Mouse (Mus musculus): ENCODE data around the gene Praf2. TPM values are rescaled to one million over a fixed set of nuclear protein-coding genes. Genes with fewer than 3 reads are reported as not detected.

The Praf2 gene
- polyA plus RNA-seq, 1 experiment from 2014 or later: 85.4 TPM

DNA sequence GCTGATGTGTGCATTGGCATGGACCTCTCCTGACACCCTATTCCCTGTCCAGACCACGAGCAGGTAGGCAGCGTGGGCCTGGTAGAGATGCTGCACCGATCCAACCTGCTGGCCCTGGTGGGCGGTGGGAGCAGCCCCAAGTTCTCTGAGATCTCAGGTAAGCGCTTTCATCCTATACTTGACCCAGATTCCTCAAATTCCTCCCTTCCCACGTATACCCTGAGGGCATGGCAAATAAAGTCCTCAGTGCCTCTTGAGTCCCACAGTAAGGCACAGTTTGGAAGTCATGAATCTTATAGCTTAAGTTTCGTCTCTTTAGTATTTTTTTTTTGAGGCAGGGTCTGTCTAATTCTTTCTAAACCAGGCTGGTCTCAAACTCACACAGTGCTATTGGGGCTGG lies 4.1 kb upstream of the Praf2 start:
- H3K4me3 ChIP-seq (ENCODE audit: low read depth, low read length): no peak overlapping the region
- no peak overlapping the region for H3K27ac ChIP-seq (replicated peaks; ENCODE audit: low read depth, low read length)
- ATAC-seq (replicated peaks; ENCODE audit: insufficient number of reproducible peaks, low FRiP score, low TSS enrichment, low read depth): no peak
- no peaks in the 10 kb centered on the region for H3K36me3 ChIP-seq (replicated peaks; ENCODE audit: control insufficient read depth, insufficient read depth, low read depth, low read length)
- H3K4me1 ChIP-seq (ENCODE audit: control insufficient read depth, insufficient read depth, low read length): no peaks in the 10 kb centered on the region
- no peaks in the 10 kb centered on the region for H3K9me3 ChIP-seq (replicated peaks; ENCODE audit: control insufficient read depth, low read length)
- H3K27me3 ChIP-seq (ENCODE audit: control insufficient read depth, insufficient read depth, low read length): no peaks in the 10 kb centered on the region
- H3K4me2 ChIP-seq (ENCODE audit: low read depth, low read length): no peak overlapping the region
- 83% methylated on average over 7 of the region's 7 CpGs for WGBS
- DNase-seq (ENCODE audit: low spot score): no peak
- no peak overlapping the region for H3K9ac ChIP-seq (replicated peaks; ENCODE audit: low read length)

DNA sequence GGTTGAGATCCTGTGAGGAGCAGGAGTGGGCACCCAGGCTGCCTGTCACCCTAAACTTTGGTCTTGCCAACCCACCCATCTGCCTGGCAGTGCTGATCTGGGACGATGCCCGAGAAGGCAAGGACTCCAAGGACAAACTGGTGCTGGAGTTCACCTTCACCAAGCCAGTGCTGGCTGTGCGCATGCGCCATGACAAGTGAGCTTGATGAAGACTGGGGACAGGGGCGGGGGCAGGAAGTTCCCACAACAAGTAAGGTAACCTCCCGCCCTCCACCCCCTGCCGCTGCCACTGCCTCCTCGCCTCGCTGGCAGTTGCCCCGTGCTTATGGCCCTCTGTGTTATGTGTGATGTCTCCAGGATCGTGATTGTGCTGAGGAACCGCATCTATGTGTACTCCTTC lies 2.4 kb upstream of the Praf2 start:
- no peak overlapping the region for H3K9ac ChIP-seq (replicated peaks; ENCODE audit: low read length)
- H3K27ac ChIP-seq (replicated peaks; ENCODE audit: low read depth, low read length): no peak overlapping the region
- 82% methylated on average over 12 of the region's 12 CpGs for WGBS
- H3K4me3 ChIP-seq (ENCODE audit: low read depth, low read length): no peak overlapping the region
- H3K27me3 ChIP-seq (ENCODE audit: control insufficient read depth, insufficient read depth, low read length): no peaks in the 10 kb centered on the region
- H3K4me2 ChIP-seq (ENCODE audit: low read depth, low read length): no peak overlapping the region
- ATAC-seq (replicated peaks; ENCODE audit: insufficient number of reproducible peaks, low FRiP score, low TSS enrichment, low read depth) (no peak), DNase-seq (ENCODE audit: low spot score) (no peak)
- no peaks in the 10 kb centered on the region for H3K36me3 ChIP-seq (replicated peaks; ENCODE audit: control insufficient read depth, insufficient read depth, low read depth, low read length)
- no peaks in the 10 kb centered on the region for H3K9me3 ChIP-seq (replicated peaks; ENCODE audit: control insufficient read depth, low read length)
- H3K4me1 ChIP-seq (ENCODE audit: control insufficient read depth, insufficient read depth, low read length): no peaks in the 10 kb centered on the region

DNA sequence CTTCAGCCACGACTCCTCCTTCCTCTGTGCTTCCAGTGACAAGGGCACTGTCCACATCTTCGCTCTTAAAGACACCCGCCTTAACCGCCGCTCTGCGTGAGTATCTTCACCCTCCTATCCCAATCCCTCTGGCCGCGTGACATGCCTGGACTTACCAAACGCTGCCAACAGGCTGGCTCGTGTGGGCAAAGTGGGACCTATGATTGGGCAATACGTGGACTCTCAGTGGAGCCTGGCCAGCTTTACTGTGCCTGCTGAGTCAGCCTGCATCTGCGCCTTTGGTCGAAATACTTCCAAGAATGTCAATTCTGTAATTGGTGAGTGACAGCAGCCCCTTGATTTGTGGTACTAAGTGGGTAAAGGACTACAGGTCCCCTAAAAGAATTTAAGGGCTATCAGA lies 1.1 kb upstream of the Praf2 start:
- no peak for DNase-seq (ENCODE audit: low spot score)
- no peak overlapping the region for H3K27ac ChIP-seq (replicated peaks; ENCODE audit: low read depth, low read length)
- no peak overlapping the region for H3K4me3 ChIP-seq (ENCODE audit: low read depth, low read length)
- no peaks in the 10 kb centered on the region for H3K9me3 ChIP-seq (replicated peaks; ENCODE audit: control insufficient read depth, low read length)
- H3K4me2 ChIP-seq (ENCODE audit: low read depth, low read length): no peak overlapping the region
- H3K4me1 ChIP-seq (ENCODE audit: control insufficient read depth, insufficient read depth, low read length): no peaks in the 10 kb centered on the region
- no peak overlapping the region for H3K9ac ChIP-seq (replicated peaks; ENCODE audit: low read length)
- 94% methylated on average over 13 of the region's 13 CpGs for WGBS
- no peak for ATAC-seq (replicated peaks; ENCODE audit: insufficient number of reproducible peaks, low FRiP score, low TSS enrichment, low read depth)
- H3K27me3 ChIP-seq (ENCODE audit: control insufficient read depth, insufficient read depth, low read length): no peaks in the 10 kb centered on the region
- H3K36me3 ChIP-seq (replicated peaks; ENCODE audit: control insufficient read depth, insufficient read depth, low read depth, low read length): no peaks in the 10 kb centered on the region

DNA sequence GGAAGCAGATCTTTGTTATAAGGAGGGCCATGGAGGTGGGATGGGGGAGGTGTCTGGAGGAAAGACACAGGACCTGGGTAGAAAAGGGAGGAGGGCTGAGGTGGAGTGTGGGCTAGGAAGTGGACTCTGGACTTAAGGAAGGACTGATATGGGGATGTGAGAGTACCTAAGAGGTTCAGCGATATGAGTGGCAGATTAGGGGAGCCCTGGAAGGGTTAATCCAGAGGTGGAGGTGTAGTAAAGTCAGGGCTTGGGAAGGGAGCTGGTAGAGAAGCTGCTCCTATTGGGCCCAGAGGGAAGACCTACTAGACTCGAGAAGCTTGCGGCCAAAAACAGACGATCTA lies 655 bp downstream of the Praf2 start:
- H3K9me3 ChIP-seq (replicated peaks; ENCODE audit: control insufficient read depth, low read length): no peaks in the 10 kb centered on the region
- no peaks in the 10 kb centered on the region for H3K4me1 ChIP-seq (ENCODE audit: control insufficient read depth, insufficient read depth, low read length)
- WGBS: 28% methylated on average over 4 of the region's 4 CpGs
- H3K36me3 ChIP-seq (replicated peaks; ENCODE audit: control insufficient read depth, insufficient read depth, low read depth, low read length): no peaks in the 10 kb centered on the region
- H3K4me2 ChIP-seq (ENCODE audit: low read depth, low read length): peak overlapping the region; percentile 40
- no peak overlapping the region for H3K27ac ChIP-seq (replicated peaks; ENCODE audit: low read depth, low read length)
- H3K4me3 ChIP-seq (ENCODE audit: low read depth, low read length): peak overlapping the region; percentile 41
- no peak for DNase-seq (ENCODE audit: low spot score)
- no peaks in the 10 kb centered on the region for H3K27me3 ChIP-seq (ENCODE audit: control insufficient read depth, insufficient read depth, low read length)
- peak overlapping the region; percentile 54 for H3K9ac ChIP-seq (replicated peaks; ENCODE audit: low read length)
- ATAC-seq (replicated peaks; ENCODE audit: insufficient number of reproducible peaks, low FRiP score, low TSS enrichment, low read depth): no peak; the same call in 1 of the 2 replicates

DNA sequence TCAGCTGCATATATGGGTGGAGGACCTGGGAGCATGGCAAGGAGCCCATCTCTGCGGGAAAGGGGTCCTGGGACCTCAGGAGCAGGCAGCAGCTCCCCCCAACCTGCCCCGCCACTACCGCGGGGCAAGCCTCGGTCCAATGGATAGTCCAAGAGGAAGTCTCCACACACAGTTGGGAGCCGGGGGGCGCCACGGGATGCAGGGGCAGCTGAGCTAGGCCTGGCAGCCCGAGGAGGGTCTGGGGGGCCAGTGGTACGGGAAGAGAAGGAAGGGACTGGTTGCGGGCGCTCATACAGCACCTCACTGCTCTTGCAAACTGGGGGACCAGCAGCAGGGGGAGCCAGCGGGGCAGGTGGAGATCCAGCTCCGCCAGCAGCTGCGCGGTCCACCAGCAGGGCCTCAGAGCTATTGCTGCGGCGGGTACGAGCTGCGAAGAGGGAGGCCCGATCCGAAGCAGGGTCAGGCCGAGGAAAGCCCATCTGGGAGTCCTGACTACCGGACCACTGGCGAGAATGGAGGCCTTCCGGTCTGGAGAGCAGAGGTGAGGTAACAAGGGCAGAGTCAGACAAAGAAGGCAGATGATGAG lies 5.4 kb downstream of the Praf2 start:
- DNase-seq (ENCODE audit: low spot score) (peak; percentile 53), ATAC-seq (replicated peaks; ENCODE audit: insufficient number of reproducible peaks, low FRiP score, low TSS enrichment, low read depth) (no peak)
- Histone ChIP-seq H3K27ac (replicated peaks; ENCODE audit: low read depth, low read length) (no peak overlapping the region), H3K4me1 (ENCODE audit: control insufficient read depth, insufficient read depth, low read length) (no peaks in the 10 kb centered on the region), H3K9ac (replicated peaks; ENCODE audit: low read length) (no peak overlapping the region), H3K4me3 (ENCODE audit: low read depth, low read length) (no peak overlapping the region), H3K36me3 (replicated peaks; ENCODE audit: control insufficient read depth, insufficient read depth, low read depth, low read length) (no peaks in the 10 kb centered on the region), H3K9me3 (replicated peaks; ENCODE audit: control insufficient read depth, low read length) (no peaks in the 10 kb centered on the region), H3K4me2 (ENCODE audit: low read depth, low read length) (no peak overlapping the region; the same call in 1 of the 2 replicates), H3K27me3 (ENCODE audit: control insufficient read depth, insufficient read depth, low read length) (no peaks in the 10 kb centered on the region)
- 24% methylated on average over 24 of the region's 26 CpGs for WGBS

DNA sequence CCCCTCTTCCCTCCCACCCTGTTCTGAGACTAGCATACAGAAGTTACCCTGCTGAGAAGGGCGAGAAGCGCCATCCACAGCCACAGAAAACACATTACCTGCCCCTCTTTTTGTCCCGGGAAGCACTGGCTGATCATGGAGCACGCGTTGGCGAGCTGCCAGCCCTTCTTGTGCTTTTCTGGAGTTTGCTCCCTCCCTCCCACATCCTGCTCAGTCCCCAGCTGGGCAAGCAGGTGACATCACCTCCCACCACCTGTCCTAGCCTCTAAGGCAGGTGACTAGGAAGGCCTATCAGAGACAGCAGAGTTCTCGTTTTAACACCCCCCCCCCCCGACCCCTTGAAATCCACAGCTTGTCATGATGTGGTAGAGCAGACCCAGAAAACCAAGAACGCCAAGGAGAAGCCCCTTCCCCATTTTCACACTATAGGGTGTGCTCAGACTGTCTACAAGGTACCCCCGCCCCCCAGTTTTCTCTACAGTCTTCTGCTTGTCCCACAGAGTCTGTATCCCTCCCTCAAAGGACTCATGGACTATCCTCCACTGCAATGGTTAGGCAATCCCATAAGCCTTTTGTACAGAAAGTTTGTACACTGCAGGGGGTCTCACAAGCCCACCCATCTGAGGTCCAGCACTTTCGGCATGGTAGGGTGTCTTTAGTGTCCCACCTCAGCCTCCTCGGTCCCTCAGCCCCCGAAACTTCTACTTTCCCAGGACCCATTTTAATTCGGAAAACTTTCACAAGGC lies 11.3 kb downstream of the Praf2 start:
- ATAC-seq (replicated peaks; ENCODE audit: insufficient number of reproducible peaks, low FRiP score, low TSS enrichment, low read depth): no peak

DNA sequence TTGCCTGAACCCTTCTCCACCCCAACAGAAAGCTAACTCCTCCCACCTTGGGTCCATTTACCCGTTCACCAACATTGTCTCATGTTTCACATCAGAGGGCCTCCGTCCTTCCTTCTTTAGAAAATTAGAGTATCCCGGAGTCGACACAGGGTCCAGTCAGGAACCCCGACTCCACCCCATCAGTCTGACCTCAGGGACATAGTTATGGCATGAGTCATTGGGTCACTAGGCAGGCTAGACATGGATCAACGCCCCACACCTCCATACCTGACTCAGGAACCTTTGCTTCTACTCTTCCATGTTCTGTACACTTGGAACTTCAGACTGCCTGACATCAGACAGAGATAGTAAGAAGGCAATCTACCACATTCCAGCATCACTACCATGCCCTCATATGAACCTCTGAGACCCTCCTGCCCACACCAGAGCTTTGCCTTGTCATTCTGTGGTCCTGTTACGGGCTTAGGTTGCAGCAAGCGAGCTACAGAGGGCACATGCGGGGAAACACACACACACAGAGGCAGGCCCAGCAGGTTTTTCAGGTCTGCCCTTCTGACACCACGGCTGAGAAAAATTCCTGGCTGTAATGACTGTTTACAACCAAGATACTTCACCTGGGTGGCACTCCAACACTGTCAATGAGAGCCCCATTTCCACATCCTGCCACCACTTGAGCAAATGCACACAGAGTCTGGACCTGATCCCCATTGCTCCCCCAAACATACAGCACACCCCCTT lies 12.0 kb downstream of the Praf2 start:
- no peaks in the 10 kb centered on the region for H3K4me1 ChIP-seq (ENCODE audit: control insufficient read depth, insufficient read depth, low read length)
- no peak overlapping the region for H3K4me3 ChIP-seq (ENCODE audit: low read depth, low read length)
- no peak overlapping the region for H3K9ac ChIP-seq (replicated peaks; ENCODE audit: low read length)
- DNase-seq (ENCODE audit: low spot score) (no peak), ATAC-seq (replicated peaks; ENCODE audit: insufficient number of reproducible peaks, low FRiP score, low TSS enrichment, low read depth) (no peak)
- H3K36me3 ChIP-seq (replicated peaks; ENCODE audit: control insufficient read depth, insufficient read depth, low read depth, low read length): no peaks in the 10 kb centered on the region
- no peaks in the 10 kb centered on the region for H3K9me3 ChIP-seq (replicated peaks; ENCODE audit: control insufficient read depth, low read length)
- WGBS: 58% methylated on average over 10 of the region's 10 CpGs
- no peak overlapping the region for H3K4me2 ChIP-seq (ENCODE audit: low read depth, low read length)
- no peaks in the 10 kb centered on the region for H3K27me3 ChIP-seq (ENCODE audit: control insufficient read depth, insufficient read depth, low read length)
- no peak overlapping the region for H3K27ac ChIP-seq (replicated peaks; ENCODE audit: low read depth, low read length)

More for the DNA sequence above, 11.3 kb downstream of the Praf2 start:
- H3K4me1 ChIP-seq (ENCODE audit: control insufficient read depth, insufficient read depth, low read length): no peaks in the 10 kb centered on the region
- WGBS: 72% methylated on average over 14 of the region's 14 CpGs
- no peaks in the 10 kb centered on the region for H3K9me3 ChIP-seq (replicated peaks; ENCODE audit: control insufficient read depth, low read length)
- H3K9ac ChIP-seq (replicated peaks; ENCODE audit: low read length): no peak overlapping the region
- H3K4me3 ChIP-seq (ENCODE audit: low read depth, low read length): no peak overlapping the region
- no peak overlapping the region for H3K4me2 ChIP-seq (ENCODE audit: low read depth, low read length)
- no peak for DNase-seq (ENCODE audit: low spot score)
- no peaks in the 10 kb centered on the region for H3K36me3 ChIP-seq (replicated peaks; ENCODE audit: control insufficient read depth, insufficient read depth, low read depth, low read length)
- H3K27ac ChIP-seq (replicated peaks; ENCODE audit: low read depth, low read length): no peak overlapping the region
- no peaks in the 10 kb centered on the region for H3K27me3 ChIP-seq (ENCODE audit: control insufficient read depth, insufficient read depth, low read length)

DNA sequence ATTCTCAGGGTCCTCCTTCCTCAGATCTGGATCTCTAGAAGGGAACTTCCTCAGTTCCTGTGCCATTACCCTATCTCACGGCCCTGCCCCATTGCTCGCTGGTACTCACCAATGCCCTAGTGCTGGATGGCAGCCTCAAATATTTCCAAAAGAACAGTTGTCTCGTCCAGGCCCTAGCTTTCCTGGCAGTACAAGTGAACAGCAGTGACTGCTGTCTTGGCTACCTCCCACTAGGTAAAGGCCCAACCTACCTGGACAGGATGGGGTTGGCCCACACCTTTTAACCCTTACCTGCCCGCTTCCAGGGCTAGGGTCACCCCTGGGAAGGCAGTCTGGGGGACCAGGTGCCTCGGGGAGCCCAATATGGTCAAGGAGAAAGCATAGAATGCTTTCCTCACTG lies 12.9 kb downstream of the Praf2 start:
- no peaks in the 10 kb centered on the region for H3K27me3 ChIP-seq (ENCODE audit: control insufficient read depth, insufficient read depth, low read length)
- ATAC-seq (replicated peaks; ENCODE audit: insufficient number of reproducible peaks, low FRiP score, low TSS enrichment, low read depth): no peak
- no peak for DNase-seq (ENCODE audit: low spot score)
- no peak overlapping the region for H3K9ac ChIP-seq (replicated peaks; ENCODE audit: low read length)
- no peak overlapping the region for H3K4me2 ChIP-seq (ENCODE audit: low read depth, low read length)
- no peaks in the 10 kb centered on the region for H3K36me3 ChIP-seq (replicated peaks; ENCODE audit: control insufficient read depth, insufficient read depth, low read depth, low read length)
- no peak overlapping the region for H3K27ac ChIP-seq (replicated peaks; ENCODE audit: low read depth, low read length)
- no peaks in the 10 kb centered on the region for H3K4me1 ChIP-seq (ENCODE audit: control insufficient read depth, insufficient read depth, low read length)
- WGBS: 71% methylated on average over 5 of the region's 5 CpGs
- H3K4me3 ChIP-seq (ENCODE audit: low read depth, low read length): no peak overlapping the region
- H3K9me3 ChIP-seq (replicated peaks; ENCODE audit: control insufficient read depth, low read length): no peaks in the 10 kb centered on the region

All from embryonic facial prominence, embryonic 11.5 days (tissue).